ENCODE assay signal across 23 mouse cellular contexts in genomic region chr9:58105595-58106169, GRCm38 (mm10). TPM values are rescaled to one million over a fixed set of nuclear protein-coding genes. Genes with fewer than 3 reads are reported as not detected.
DNase-seq lines count a peak whose midpoint lies in the region; ATAC-seq lines count a peak whose summit lies in the region.
"Had no signal": no experiment of that assay in that cellular context is flagged by ENCODE, and none has a peak within 500 bp of the region (broad histone marks: within the 10 kb centered on the region; RNA-seq: fewer than 3 reads in every experiment).

No protein-coding gene starts in this region.

- H3K27me3 ChIP-seq in hindbrain, embryonic 13.5 days: peaks cover 7% of the 10 kb centered on the region; the same call in 1 of the 2 replicates
- peaks cover 7% of the 10 kb centered on the region for H3K27me3 ChIP-seq in hindbrain, embryonic 12.5 days
- H3K27me3 ChIP-seq in limb, embryonic 10.5 days (ENCODE audit: low read depth, poor library complexity, severe bottlenecking): peaks cover 26% of the 10 kb centered on the region
- H3K27me3 ChIP-seq: CH12.LX had no signal

- H3K27ac ChIP-seq in hindbrain, embryonic 13.5 days: peak overlapping the region; percentile 53; the same call in 1 of the 2 replicates
- no peak overlapping the region for H3K27ac ChIP-seq in hindbrain, embryonic 12.5 days
- 0 out of 2 replicates have a peak overlapping the region, but pooled peaks have one; percentile 33 for H3K27ac ChIP-seq in limb, embryonic 10.5 days
- H3K27ac ChIP-seq: limb, embryonic 12.5 days; midbrain, embryonic 10.5 days had no signal

- 50% methylated on average over 15 of the region's 15 CpGs for WGBS in hindbrain, embryonic 13.5 days
- 52% methylated on average over 15 of the region's 15 CpGs for WGBS in hindbrain, embryonic 12.5 days
- 34% methylated on average over 15 of the region's 15 CpGs for WGBS in limb, embryonic 10.5 days

- no peak overlapping the region for H3K4me2 ChIP-seq in hindbrain, embryonic 13.5 days
- no peak overlapping the region for H3K4me2 ChIP-seq in hindbrain, embryonic 12.5 days (replicated peaks)
- H3K4me2 ChIP-seq: heart, embryonic 11.5 days; limb, embryonic 12.5 days had no signal

- intact Hi-C loops in heart, postnatal 14 days (cut with DNase I): no loop called here

- H3K9ac ChIP-seq in hindbrain, embryonic 13.5 days: no peak overlapping the region
- H3K9ac ChIP-seq in hindbrain, embryonic 12.5 days: no peak overlapping the region
- H3K9ac ChIP-seq: limb, embryonic 12.5 days had no signal

- peaks cover 64% of the 10 kb centered on the region for H3K4me1 ChIP-seq in hindbrain, embryonic 13.5 days (replicated peaks)
- peaks cover 28% of the 10 kb centered on the region for H3K4me1 ChIP-seq in hindbrain, embryonic 12.5 days
- peaks cover 44% of the 10 kb centered on the region for H3K4me1 ChIP-seq in limb, embryonic 10.5 days

- peak; percentile 77 for DNase-seq in adrenal gland, adult 2 months
- no peak for DNase-seq in adrenal gland, postnatal 4 days (ENCODE audit: low spot score in 2 of 2)
- DNase-seq in adipocyte (ENCODE audit: low spot score): peak; percentile 40
- no peak for DNase-seq in limb, embryonic 10.5 days (ENCODE audit: low spot score)
- DNase-seq in heart, postnatal 14 days: no peak
- no peak for DNase-seq in kidney, postnatal 10 days
- DNase-seq: cerebellum, adult 18-20 months; gastrocnemius, postnatal 25 days; lung, postnatal 36 days; spleen, adult 18-20 months; thymus, adult 2 months had no signal

- H3K4me3 ChIP-seq in hindbrain, embryonic 13.5 days: no peak overlapping the region
- no peak overlapping the region for H3K4me3 ChIP-seq in hindbrain, embryonic 12.5 days
- H3K4me3 ChIP-seq in limb, embryonic 10.5 days: no peak overlapping the region
- H3K4me3 ChIP-seq: limb, embryonic 12.5 days; midbrain, embryonic 10.5 days; myocyte had no signal

- no peaks in the 10 kb centered on the region for H3K9me3 ChIP-seq in hindbrain, embryonic 13.5 days
- no peaks in the 10 kb centered on the region for H3K9me3 ChIP-seq in hindbrain, embryonic 12.5 days (replicated peaks)
- no peaks in the 10 kb centered on the region for H3K9me3 ChIP-seq in limb, embryonic 10.5 days (replicated peaks)
- H3K9me3 ChIP-seq: limb, embryonic 12.5 days; midbrain, embryonic 10.5 days had no signal

- H3K36me3 ChIP-seq in hindbrain, embryonic 13.5 days: no peaks in the 10 kb centered on the region
- H3K36me3 ChIP-seq in hindbrain, embryonic 12.5 days: no peaks in the 10 kb centered on the region
- no peaks in the 10 kb centered on the region for H3K36me3 ChIP-seq in limb, embryonic 10.5 days
- H3K36me3 ChIP-seq: limb, embryonic 12.5 days; midbrain, embryonic 10.5 days had no signal

- ATAC-seq in hindbrain, embryonic 13.5 days (ENCODE audit: low FRiP score): no peak
- no peak for ATAC-seq in hindbrain, embryonic 12.5 days (ENCODE audit: low FRiP score)
- ATAC-seq: intestine, embryonic 16.5 days had no signal

RNA-seq across cellular contexts. Expression of gene Ccdc33, which starts 12.9 kb away (rescaled TPM):
- under 1 TPM; 0.21 to 0.84 TPM for total RNA-seq in adrenal gland, adult 2 months (2021)
- polyA plus RNA-seq in adrenal gland, adult 2 months (2012; rRNA removed): 0.18 and 0.34 TPM in 2 replicates
- under 1 TPM in 1 of 2 experiments, not detected in 1; 0.87 TPM for total RNA-seq in adrenal gland, postnatal 4 days (2021)
- 0.81 and 0.91 TPM in 2 replicates for polyA plus RNA-seq in hindbrain, embryonic 13.5 days (2015; fragmentation: Nextera tagmentation; extraction: Ambion mirVana)
- 1.0 and 1.5 TPM in 2 replicates for polyA plus RNA-seq in hindbrain, embryonic 12.5 days (2016; fragmentation: Nextera tagmentation; extraction: Ambion mirVana)
- polyA plus RNA-seq in limb, embryonic 10.5 days (2016; fragmentation: Nextera tagmentation; extraction: Ambion mirVana): 0.26 and 0.34 TPM in 2 replicates
- total RNA-seq in heart, postnatal 14 days (2021): under 1 TPM in 1 of 2 experiments, not detected in 1; 0.53 TPM
- total RNA-seq: common myeloid progenitor, adult 5-6 weeks; gastrocnemius, postnatal 25 days; heart, postnatal 25 days had no signal
- polyA plus RNA-seq: heart, embryonic 11.5 days; liver, embryonic 16.5 days; myocyte; stomach, embryonic 14.5 days had no signal

RNA-seq across cellular contexts. Expression of gene Stra6, which starts 42.1 kb away (rescaled TPM):
- 1 to 10 TPM; 1.5 to 1.8 TPM for total RNA-seq in adrenal gland, adult 2 months (2021)
- 2.0 and 2.6 TPM in 2 replicates for polyA plus RNA-seq in adrenal gland, adult 2 months (2012; rRNA removed)
- total RNA-seq in adrenal gland, postnatal 4 days (2021): 1 to 10 TPM in 1 of 2 experiments, under 1 TPM in 1; 0.90 to 2.2 TPM
- 19.1 and 20.1 TPM in 2 replicates for polyA plus RNA-seq in hindbrain, embryonic 13.5 days (2015; fragmentation: Nextera tagmentation; extraction: Ambion mirVana)
- 14.8 and 17.6 TPM in 2 replicates for polyA plus RNA-seq in hindbrain, embryonic 12.5 days (2016; fragmentation: Nextera tagmentation; extraction: Ambion mirVana)
- polyA plus RNA-seq in limb, embryonic 10.5 days (2016; fragmentation: Nextera tagmentation; extraction: Ambion mirVana): 45.3 and 59.9 TPM in 2 replicates
- under 1 TPM; 0.32 to 0.76 TPM for total RNA-seq in heart, postnatal 14 days (2021)
- total RNA-seq: common myeloid progenitor, adult 5-6 weeks had no signal
- polyA plus RNA-seq: liver, embryonic 16.5 days had no signal

Comparison
In these comparisons a context has a peak if more than half of its experiments do, and no peak if none do; other contexts are left out.
1. DNase-seq: peak in adrenal gland, adult 2 months (single experiment) and adipocyte (single experiment); none in adrenal gland, postnatal 4 days (0 of 2), limb, embryonic 10.5 days (single experiment), heart, postnatal 14 days (0 of 2) and kidney, postnatal 10 days (single experiment).